Mouse (Mus musculus) liver, adult 2 months (tissue): ENCODE measurements at regions not wholly inside any gene's neighbourhood (a gene's known extent, or its start where the extent isn't known, plus 50 kb on each side); places are given as distances from the start of the nearest gene placed in this dataset.

ENCODE experiments used
- DNase-seq: peaks from one replicate; pipeline ENCODE4 v3.0.0-alpha.2; 2011; ENCODE audit warnings: low read depth, low spot score; ENCODE audit errors: extremely low read depth
- H3K27ac ChIP-seq: fragments of 200-500 bp; replicated peaks from 2 replicates; pipeline ENCODE4 v1.5.1; 2012; ENCODE audit warnings: low read depth, mild to moderate bottlenecking, control low read depth, inconsistent platforms, low read length; ENCODE audit not compliant: insufficient read depth
- H3K27me3 ChIP-seq: fragments of 200-500 bp; 2 replicates; pipeline ENCODE4 v1.6.1; 2012; ENCODE audit warnings: mild to moderate bottlenecking, moderate library complexity, low read length, inconsistent platforms; ENCODE audit not compliant: control insufficient read depth, insufficient read depth
- H3K36me3 ChIP-seq: fragments of 200-500 bp; 2 replicates; pipeline ENCODE4 v1.6.1; 2012; ENCODE audit warnings: low read length, inconsistent platforms; ENCODE audit not compliant: control insufficient read depth, insufficient read depth
- H3K4me1 ChIP-seq: fragments of 200-500 bp; 2 replicates; pipeline ENCODE4 v1.6.1; 2011; ENCODE audit warnings: low read length; ENCODE audit not compliant: control insufficient read depth, insufficient read depth
- H3K4me3 ChIP-seq: fragments of 200-500 bp; 2 replicates; pipeline ENCODE4 v1.5.1; 2011; ENCODE audit warnings: low read depth, mild to moderate bottlenecking, control low read depth, low read length, moderate library complexity; ENCODE audit not compliant: insufficient read depth
- H3K79me2 ChIP-seq: fragments of 200-500 bp; 2 replicates; pipeline ENCODE4 v1.6.1; 2012; ENCODE audit warnings: inconsistent platforms, mild to moderate bottlenecking, low read length, moderate library complexity; ENCODE audit not compliant: control insufficient read depth, insufficient read depth
- H3K9ac ChIP-seq: fragments of 200-500 bp; 2 replicates; pipeline ENCODE4 v1.6.1; 2012; ENCODE audit warnings: low read depth, mild to moderate bottlenecking, control low read depth, inconsistent platforms, low read length
- CTCF ChIP-seq: fragments of 200-500 bp; IDR thresholded peaks from 2 replicates; pipeline ENCODE4 v1.5.1; 2011; ENCODE audit warnings: low read depth, low read length, control low read depth
- POLR2A ChIP-seq: fragments of 200-500 bp; IDR thresholded peaks from 2 replicates; pipeline ENCODE4 v1.6.1; 2011; ENCODE audit warnings: low read length, control low read depth; ENCODE audit not compliant: insufficient read depth; ENCODE audit errors: extremely low read depth
- WGBS: fragments of 180-500 bp; shearing (Covaris S2); methylation state at CpG from one replicate; pipeline ENCODE4 v1.1.7; 2018; 5-methylcytosine and 5-hydroxymethylcytosine counted together

GRCm38 (mm10) chr12:106540003-106540402 is 530.0 kb downstream of the Vrk1 start:
- no peak for TF ChIP-seq CTCF
- TF ChIP-seq POLR2A: no peak
- H3K27ac ChIP-seq: no peak overlapping the region
- no peaks in the 10 kb centered on the region for H3K4me1 ChIP-seq
- H3K79me2 ChIP-seq: no peaks in the 10 kb centered on the region
- WGBS: 67% methylated on average over 6 of the region's 6 CpGs
- 0 out of 2 replicates have a peak, but pooled peaks cover 2% of the 10 kb centered on the region for H3K27me3 ChIP-seq
- no peak for DNase-seq
- no peak overlapping the region for H3K9ac ChIP-seq
- H3K36me3 ChIP-seq: no peaks in the 10 kb centered on the region
- H3K4me3 ChIP-seq: no peak overlapping the region

- H3K79me2 ChIP-seq: no peaks in the 10 kb centered on the region
- DNase-seq: no peak
- H3K9ac ChIP-seq: no peak overlapping the region
- H3K4me1 ChIP-seq: no peaks in the 10 kb centered on the region
- no peaks in the 10 kb centered on the region for H3K36me3 ChIP-seq
- H3K4me3 ChIP-seq: no peak overlapping the region
- H3K27me3 ChIP-seq: no peaks in the 10 kb centered on the region
- WGBS: 80% methylated on average over 9 of the region's 9 CpGs
- no peak overlapping the region for H3K27ac ChIP-seq
- TF ChIP-seq POLR2A (no peak), CTCF (no peak)
These were observed 549.5 kb downstream of the Vrk1 start for GRCm38 (mm10) chr12:106559566-106559965.

GRCm38 (mm10) chr12:106565263-106565681 is 555.2 kb downstream of the Vrk1 start:
- TF ChIP-seq CTCF (no peak), POLR2A (no peak)
- 31% methylated on average over 6 of the region's 6 CpGs for WGBS
- Histone ChIP-seq H3K36me3 (no peaks in the 10 kb centered on the region), H3K27me3 (no peaks in the 10 kb centered on the region), H3K27ac (no peak overlapping the region), H3K4me3 (no peak overlapping the region), H3K4me1 (no peaks in the 10 kb centered on the region), H3K9ac (no peak overlapping the region), H3K79me2 (no peaks in the 10 kb centered on the region)
- no peak for DNase-seq

GRCm38 (mm10) chr12:106566361-106566760 is 556.3 kb downstream of the Vrk1 start:
- TF ChIP-seq CTCF: no peak
- no peak for TF ChIP-seq POLR2A
- Histone ChIP-seq H3K36me3 (no peaks in the 10 kb centered on the region), H3K4me1 (no peaks in the 10 kb centered on the region), H3K9ac (no peak overlapping the region), H3K27ac (no peak overlapping the region), H3K79me2 (no peaks in the 10 kb centered on the region), H3K27me3 (no peaks in the 10 kb centered on the region), H3K4me3 (no peak overlapping the region)
- WGBS: 89% methylated on average over 4 of the region's 4 CpGs
- DNase-seq: no peak

GRCm38 (mm10) chr12:106567116-106567515 is 557.1 kb downstream of the Vrk1 start:
- no peak overlapping the region for H3K27ac ChIP-seq
- WGBS: 63% methylated on average over 5 of the region's 5 CpGs
- TF ChIP-seq POLR2A (no peak), CTCF (no peak)
- H3K9ac ChIP-seq: no peak overlapping the region
- H3K27me3 ChIP-seq: no peaks in the 10 kb centered on the region
- no peaks in the 10 kb centered on the region for H3K36me3 ChIP-seq
- DNase-seq: no peak
- no peak overlapping the region for H3K4me3 ChIP-seq
- no peaks in the 10 kb centered on the region for H3K79me2 ChIP-seq
- H3K4me1 ChIP-seq: no peaks in the 10 kb centered on the region

- Histone ChIP-seq H3K27me3 (no peaks in the 10 kb centered on the region), H3K27ac (no peak overlapping the region), H3K79me2 (no peaks in the 10 kb centered on the region), H3K9ac (no peak overlapping the region), H3K36me3 (no peaks in the 10 kb centered on the region), H3K4me3 (no peak overlapping the region), H3K4me1 (no peaks in the 10 kb centered on the region)
- 85% methylated on average over 10 of the region's 10 CpGs for WGBS
- no peak for DNase-seq
- TF ChIP-seq POLR2A (no peak), CTCF (no peak)
These were observed 558.6 kb downstream of the Vrk1 start for GRCm38 (mm10) chr12:106568541-106569085.
